Mouse (Mus musculus) olfactory bulb, adult 2 months (tissue): Measurements from ENCODE around the gene Cd68.
"Not testable (repeated sequence)": the region's sequence is repeated elsewhere in the genome, so short reads cannot be mapped to it uniquely, and the experiment has no call there.

ENCODE experiments used
- CTCF ChIP-seq: fragments of 200-500 bp; IDR thresholded peaks from 2 replicates; pipeline ENCODE4 v1.5.1; 2012; ENCODE audit warnings: low read depth, mild to moderate bottlenecking, low read length, moderate library complexity; ENCODE audit not compliant: insufficient read depth
- POLR2A ChIP-seq: fragments of 200-500 bp; IDR thresholded peaks from 2 replicates; pipeline ENCODE4 v1.6.1; 2012; ENCODE audit warnings: mild to moderate bottlenecking, low read depth, low read length, moderate library complexity; ENCODE audit not compliant: insufficient read depth

GRCm38 (mm10) chr11:69702886-69703285 is 36.9 kb upstream of the Cd68 start:
- not testable (repeated sequence) for TF ChIP-seq POLR2A, CTCF
